Mouse (Mus musculus): ENCODE results near the gene Ccdc86.

Gene Ccdc86

DNA sequence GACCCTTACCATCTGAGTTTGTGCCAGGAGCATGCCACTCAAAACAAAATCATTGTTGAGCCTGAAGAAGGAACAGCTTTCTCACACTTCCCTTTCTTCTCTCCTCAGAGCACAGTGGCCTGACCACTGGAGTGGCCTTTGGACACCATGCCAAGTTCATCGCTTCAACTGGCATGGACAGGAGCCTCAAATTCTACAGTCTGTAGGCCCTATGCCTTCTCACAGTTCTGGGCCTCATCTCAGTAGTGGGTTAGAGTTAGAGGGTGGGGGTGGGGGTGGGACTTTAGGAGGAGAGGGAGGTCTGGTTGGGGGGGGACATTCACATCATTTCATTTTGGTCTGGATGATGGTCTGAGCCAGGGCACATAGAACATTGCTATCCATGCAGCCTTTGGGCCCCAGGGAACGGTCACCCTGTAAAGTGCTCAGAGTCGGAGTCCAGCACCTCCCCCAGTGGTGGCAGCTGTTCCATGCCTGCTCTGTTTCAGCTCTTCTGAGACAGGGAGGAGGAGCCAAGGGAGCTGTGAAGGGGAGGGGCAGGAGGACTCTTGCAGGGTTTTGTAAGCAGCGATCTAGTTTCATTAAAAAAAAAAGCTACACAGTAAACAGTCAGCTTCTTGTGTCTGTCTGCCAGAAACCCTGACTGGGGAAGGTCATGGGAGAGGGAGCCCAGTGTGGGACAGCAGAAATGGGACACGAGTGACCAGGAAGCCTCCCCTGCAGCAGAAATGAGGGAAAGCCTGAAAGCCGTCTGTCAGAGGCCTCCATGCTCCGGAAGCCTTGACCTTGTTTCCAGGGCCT lies 43.9 kb downstream of the Ccdc86 start:
- DNase-seq = no peak

DNA sequence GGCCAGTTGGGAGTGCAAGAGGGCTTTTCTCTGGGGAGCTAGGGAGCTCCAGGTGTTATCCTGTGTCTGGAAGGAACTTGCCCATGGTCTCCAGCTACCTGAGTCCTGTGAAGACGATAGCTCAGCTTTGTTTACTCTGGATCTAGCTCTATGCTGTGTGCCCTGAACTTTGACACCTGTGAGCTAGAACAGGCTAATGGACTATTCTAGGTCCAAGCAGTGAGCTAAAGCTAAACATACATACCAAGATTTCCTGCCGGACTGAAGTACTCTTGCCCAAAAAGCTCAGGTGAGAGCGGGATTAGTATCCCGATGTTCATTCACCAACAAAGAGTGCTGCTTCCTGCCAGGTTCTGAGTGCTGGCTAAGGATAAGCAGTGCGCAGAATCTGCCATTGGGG lies 44.6 kb downstream of the Ccdc86 start:
- DNase-seq = no peak

DNA sequence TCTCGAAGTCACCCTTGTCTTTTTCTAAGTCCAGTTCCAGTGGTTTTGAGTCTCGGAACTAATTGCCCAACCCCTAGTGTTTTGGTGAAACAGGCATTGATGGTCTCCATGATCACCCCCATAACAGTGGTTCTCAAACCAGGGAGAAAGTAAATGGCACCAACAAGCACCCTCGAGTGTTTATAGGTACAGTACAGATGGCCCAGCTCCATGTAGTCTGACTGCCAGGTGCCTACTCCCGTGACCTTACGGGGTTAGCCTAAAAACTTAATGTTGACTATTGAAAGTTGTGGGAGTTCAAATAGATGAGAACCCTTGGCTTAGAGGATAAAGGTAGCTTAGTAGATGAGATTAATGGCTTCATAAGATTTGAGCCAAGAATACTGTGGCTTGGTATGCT lies 48.0 kb downstream of the Ccdc86 start:
- no peak for DNase-seq

DNA sequence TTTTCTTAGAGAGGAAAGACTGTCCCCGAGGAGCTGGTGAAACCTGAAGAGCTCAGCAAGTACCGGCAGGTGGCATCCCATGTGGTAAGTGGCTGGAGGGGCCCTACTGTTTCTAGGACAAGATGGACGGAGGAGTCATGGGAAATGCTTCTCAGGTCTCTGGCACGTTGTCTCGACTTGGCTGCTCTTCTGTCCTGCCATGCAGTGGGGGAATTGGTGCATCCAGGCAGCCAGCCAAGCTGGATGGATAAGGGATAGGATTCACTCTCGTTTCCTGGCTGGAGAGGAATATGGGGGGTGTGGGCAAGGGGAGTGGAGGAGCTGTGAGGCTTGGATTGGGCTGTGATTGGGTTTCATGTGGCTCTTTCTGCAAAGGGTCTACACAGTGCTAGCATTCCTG lies 48.8 kb downstream of the Ccdc86 start:
- no peak for DNase-seq

DNA sequence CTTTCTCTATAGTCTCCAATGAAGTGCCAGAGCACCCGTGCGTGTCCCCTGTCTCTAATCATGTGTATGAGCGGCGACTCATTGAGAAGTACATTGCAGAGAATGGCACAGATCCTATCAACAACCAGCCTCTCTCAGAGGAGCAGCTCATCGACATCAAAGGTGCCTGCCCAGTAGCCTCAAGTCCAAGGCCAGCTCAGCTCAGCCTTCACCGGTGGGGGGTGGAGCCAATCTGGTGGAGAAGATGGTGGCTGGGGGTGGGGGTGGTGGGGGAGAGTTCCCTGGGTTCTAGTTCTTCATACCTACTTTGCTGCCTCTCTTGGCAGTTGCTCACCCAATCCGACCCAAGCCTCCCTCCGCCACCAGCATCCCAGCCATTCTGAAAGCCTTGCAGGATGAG lies 51.6 kb downstream of the Ccdc86 start:
- no peak for DNase-seq

DNA sequence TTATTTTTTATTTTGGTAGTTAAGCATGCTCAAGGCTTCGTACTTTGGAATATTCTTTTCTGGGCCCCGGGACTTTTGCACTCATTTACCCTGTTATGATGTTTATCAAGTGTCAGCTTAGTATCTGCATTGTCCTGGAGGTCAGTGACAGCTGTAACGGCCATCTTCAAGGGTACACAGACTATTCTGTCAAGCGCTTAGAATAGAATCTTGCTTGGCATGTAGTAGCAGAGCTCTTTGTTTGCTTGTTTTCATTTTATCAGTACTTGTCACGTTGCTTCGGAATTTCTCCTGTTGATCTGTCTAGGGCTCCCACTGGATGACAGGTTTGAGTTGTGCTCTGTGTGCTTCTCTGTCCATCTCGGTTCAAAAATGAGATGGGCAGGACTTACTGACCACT lies 52.2 kb downstream of the Ccdc86 start:
- no peak for DNase-seq

DNA sequence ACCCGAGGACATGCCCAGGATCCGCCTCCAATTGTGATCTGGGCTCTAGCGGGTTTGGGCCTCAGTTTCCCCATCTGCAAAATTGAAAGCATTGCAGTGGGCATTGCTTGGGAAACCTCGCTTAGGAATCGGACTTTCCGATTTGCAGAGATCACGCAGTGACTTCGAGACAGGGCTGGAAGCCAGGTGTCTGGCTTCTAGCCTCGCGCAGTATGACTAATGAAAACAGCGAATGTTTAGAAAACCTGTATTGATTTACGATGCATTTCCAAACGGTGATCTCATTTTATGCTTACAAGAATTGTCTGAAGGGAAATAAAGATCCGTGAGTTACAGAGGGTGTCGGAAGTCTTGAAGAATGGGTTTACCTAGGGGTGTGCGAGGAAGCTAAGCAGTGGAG lies 53.4 kb downstream of the Ccdc86 start:
- DNase-seq = no peak

DNA sequence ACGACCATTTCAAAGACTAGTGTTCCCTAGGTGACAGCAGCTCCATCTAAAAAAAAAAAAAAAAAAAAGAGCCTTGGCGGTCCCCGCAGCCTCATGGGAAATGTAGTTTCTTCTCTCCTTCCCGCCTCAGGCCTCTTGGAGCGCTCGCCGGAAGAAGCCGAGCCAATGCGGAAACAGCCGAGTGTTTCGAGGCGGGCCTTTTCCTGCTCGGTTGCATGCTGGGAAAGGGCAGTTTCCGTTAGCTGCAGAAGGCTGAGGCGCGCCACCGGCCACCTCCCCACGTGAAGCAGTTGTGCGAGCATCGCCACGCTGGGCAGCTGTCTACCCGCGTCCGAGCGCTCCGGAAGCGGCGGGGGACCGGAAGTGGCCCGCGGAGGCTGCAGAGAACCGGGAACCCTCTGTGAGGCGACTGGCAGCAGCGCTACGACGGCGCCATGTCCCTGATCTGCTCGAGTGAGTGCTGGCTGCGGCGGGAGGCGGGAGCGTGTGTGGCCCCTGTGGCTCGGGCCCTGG lies 54.0 kb downstream of the Ccdc86 start, which contains the start of gene Prpf19:
Prpf19 (plus strand) TSS at position 216 of the 513 bp plus-strand sequence.
- peak; percentile 98 for DNase-seq

DNA sequence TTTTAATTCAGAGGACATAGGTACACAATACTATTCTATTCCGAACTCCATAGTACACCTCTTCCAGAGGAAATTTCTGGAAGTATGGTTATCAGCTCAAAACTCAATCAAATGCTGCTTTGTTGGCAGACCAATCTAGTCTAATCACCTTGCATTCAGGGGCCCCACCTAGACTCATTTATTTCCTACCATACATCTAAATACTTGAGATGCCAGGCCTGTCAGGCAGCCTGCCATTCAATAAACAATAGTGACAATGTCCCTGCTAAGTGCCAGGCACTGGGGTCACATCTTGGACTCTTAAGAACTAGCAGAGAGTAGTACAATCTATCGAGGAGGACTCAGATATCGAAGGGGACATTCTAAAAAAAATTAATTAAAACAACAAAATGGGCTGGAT lies 56.9 kb downstream of the Ccdc86 start:
- DNase-seq = no peak
